Mouse (Mus musculus): ENCODE measurements around the gene Cbarp. TPM values are rescaled to one million over a fixed set of nuclear protein-coding genes. Genes with fewer than 3 reads are reported as not detected.

The Cbarp gene
- polyA plus RNA-seq, 1 experiment from 2014 or later = 11.1 TPM

DNA sequence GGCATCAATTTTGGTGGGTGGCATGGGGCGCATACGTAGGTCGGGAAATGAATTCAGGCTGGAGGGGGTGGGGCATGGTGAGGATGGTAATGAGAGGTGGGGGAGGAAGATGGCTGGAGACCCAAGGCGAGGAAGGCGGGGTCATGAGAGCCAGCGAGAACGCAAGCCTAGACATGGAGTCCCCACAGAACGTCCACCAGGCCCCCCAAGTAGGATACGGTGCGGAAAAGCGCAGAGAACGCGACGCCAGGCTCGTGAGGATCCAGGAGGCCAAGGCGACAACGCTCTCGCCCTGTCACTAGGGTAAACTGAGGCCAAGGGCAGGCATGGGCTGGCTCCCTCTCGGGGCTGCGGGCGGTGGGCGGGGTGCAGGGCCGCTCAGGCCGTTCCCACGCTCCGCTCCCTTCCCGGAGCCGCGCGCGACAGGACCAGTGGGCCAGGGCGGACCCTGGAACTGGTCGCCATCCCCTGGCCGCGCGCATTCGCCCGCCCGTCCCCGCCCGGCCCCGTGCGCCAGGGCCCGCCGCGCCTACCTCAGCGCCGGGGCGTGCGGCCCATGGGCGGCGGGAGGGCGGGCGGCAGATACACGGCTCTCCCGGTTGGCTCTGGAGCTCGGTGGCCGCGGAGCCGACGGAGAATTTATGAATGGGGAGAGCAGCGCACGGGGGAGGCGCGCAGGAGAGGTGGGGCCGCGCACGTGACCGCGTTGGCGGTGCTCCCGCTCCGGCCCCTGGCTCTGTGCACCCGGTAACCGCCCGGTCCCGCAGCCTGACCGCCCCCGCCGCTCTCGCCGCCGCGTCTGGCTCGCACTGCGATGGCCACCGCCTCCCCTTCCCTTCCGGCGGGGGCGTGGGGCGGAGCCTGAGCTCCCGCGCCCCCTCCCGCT, 1.8 kb downstream of the Cbarp start, which contains the start of gene Atp5d:
Gene Atp5d (plus strand): TSS at position 80 of the 886 bp plus-strand sequence.
- Histone ChIP-seq H3K4me1 (ENCODE audit: control insufficient read depth, insufficient read depth, low read length) (peaks cover 30% of the 10 kb centered on the region), H3K27ac (ENCODE audit: low read depth, low read length) (peak within 1 kb of the TSS; percentile 65), H3K9ac (ENCODE audit: low read length) (peak within 1 kb of the TSS; percentile 79), H3K27me3 (ENCODE audit: control insufficient read depth, insufficient read depth, low read length) (peaks cover 29% of the 10 kb centered on the region), H3K4me2 (ENCODE audit: low read depth) (peak within 1 kb of the TSS; percentile 57), H3K4me3 (ENCODE audit: low read depth, low read length) (peak within 1 kb of the TSS; percentile 52), H3K9me3 (ENCODE audit: control insufficient read depth, low read length) (no peaks in the 10 kb centered on the region), H3K36me3 (ENCODE audit: control insufficient read depth, insufficient read depth, low read length) (no peaks in the 10 kb centered on the region; the same call in 1 of the 2 replicates)
- no peak; the same call in 1 of the 2 replicates for ATAC-seq (ENCODE audit: insufficient read depth, low FRiP score, low TSS enrichment)
- WGBS = under 1% methylated on average over 74 of the region's 94 CpGs
- DNase-seq (ENCODE audit: low spot score) = peak; percentile 67

DNA sequence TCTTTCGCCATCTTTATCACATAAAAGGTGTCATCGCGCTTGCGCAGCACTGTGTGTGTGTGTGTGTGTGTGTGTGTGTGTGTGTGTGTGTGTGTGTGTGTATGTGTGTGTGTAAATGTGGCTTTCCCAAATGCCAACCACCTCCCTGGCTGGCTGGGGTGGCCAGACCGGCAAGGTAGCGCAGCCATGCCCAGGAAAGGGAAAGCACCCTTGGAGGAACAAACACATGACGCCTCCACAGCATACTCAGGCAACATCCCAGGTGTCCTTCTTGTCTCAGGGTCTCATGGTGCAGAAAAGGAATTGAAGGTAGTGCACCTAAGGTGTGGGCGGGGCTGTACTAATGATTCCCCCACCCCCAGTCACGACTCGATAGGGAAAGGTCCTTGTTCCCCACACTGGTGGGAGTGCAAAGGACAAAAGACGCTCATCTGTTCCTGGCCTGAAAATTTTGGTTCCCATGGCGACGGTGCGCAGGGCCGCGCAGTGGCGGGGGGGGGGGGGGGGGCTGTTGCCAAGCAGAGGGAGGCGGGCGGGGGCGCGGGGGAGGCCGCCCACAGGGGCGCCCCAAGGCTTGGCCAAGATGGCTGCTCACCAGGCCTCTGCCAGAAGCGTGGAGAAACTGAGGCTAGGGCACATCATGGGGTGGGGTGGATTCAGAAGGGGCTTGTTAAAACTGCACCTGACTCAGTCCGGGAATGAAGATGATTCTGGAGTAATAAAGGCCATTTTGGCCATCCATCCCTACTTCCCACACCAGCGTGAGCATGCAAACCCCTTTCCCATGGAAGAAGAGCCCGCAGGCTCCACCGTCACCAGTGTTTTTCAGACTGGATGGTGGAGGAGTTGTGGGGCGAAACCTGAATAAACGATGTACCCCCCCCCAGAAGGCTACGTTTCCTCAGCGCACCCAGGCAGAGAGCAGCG, 2.7 kb downstream of the Cbarp start:
- H3K27ac ChIP-seq (ENCODE audit: low read depth, low read length) = peak overlapping the region; percentile 65
- H3K9ac ChIP-seq (ENCODE audit: low read length) = peak overlapping the region; percentile 79
- H3K27me3 ChIP-seq (ENCODE audit: control insufficient read depth, insufficient read depth, low read length) = peaks cover 29% of the 10 kb centered on the region
- H3K4me1 ChIP-seq (ENCODE audit: control insufficient read depth, insufficient read depth, low read length) = peaks cover 28% of the 10 kb centered on the region
- no peaks in the 10 kb centered on the region for H3K36me3 ChIP-seq (ENCODE audit: control insufficient read depth, insufficient read depth, low read length)
- ATAC-seq (ENCODE audit: insufficient read depth, low FRiP score, low TSS enrichment) (no peak), DNase-seq (ENCODE audit: low spot score) (peak; percentile 46)
- H3K4me2 ChIP-seq (ENCODE audit: low read depth) = peak overlapping the region; percentile 57
- WGBS = 3% methylated on average over 22 of the region's 33 CpGs
- H3K9me3 ChIP-seq (ENCODE audit: control insufficient read depth, low read length) = no peaks in the 10 kb centered on the region
- peak overlapping the region; percentile 52 for H3K4me3 ChIP-seq (ENCODE audit: low read depth, low read length)

DNA sequence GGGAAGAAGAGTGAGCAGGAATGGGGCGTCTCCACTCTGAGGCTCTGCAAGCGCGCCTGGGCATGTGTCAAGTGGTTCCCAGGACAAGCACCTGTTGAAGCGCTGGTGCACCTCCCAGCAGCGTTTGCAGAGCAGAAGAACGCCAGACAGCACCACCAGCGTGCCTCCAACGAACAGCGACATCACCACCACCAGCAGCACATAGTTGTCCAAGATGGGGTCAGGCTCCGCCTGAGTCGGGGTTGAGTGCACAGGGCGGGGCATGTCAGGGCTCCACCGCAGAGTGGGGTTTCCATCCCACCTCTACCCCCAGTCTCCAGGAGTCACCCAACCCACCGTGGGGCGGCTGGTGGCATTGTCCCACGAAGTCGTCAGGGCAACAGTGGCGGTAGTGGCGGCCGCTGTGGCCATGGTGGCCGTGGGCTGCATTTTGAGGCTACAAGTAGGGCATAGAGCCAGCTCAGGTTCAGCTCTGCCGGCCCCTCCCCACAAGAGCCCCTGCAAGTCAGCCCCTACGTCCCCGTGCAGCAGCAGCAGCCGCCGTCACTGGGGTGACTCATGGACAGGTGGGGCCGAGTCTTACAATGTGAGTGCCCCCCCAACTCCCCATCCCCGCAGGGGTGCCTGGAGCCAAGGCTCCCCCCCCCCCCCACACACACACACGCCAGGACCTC, 3.5 kb downstream of the Cbarp start:
- DNase-seq (ENCODE audit: low spot score) = no peak
- 6% methylated on average over 27 of the region's 29 CpGs for WGBS
- Histone ChIP-seq H3K9me3 (ENCODE audit: control insufficient read depth, low read length) (no peaks in the 10 kb centered on the region), H3K9ac (ENCODE audit: low read length) (peak overlapping the region; percentile 35), H3K4me1 (ENCODE audit: control insufficient read depth, insufficient read depth, low read length) (peaks cover 24% of the 10 kb centered on the region), H3K36me3 (ENCODE audit: control insufficient read depth, insufficient read depth, low read length) (no peaks in the 10 kb centered on the region), H3K4me3 (ENCODE audit: low read depth, low read length) (peak overlapping the region; percentile 52), H3K27ac (ENCODE audit: low read depth, low read length) (no peak overlapping the region), H3K27me3 (ENCODE audit: control insufficient read depth, insufficient read depth, low read length) (peaks cover 29% of the 10 kb centered on the region), H3K4me2 (ENCODE audit: low read depth) (peak overlapping the region; percentile 57)
- no peak for ATAC-seq (ENCODE audit: insufficient read depth, low FRiP score, low TSS enrichment)

DNA sequence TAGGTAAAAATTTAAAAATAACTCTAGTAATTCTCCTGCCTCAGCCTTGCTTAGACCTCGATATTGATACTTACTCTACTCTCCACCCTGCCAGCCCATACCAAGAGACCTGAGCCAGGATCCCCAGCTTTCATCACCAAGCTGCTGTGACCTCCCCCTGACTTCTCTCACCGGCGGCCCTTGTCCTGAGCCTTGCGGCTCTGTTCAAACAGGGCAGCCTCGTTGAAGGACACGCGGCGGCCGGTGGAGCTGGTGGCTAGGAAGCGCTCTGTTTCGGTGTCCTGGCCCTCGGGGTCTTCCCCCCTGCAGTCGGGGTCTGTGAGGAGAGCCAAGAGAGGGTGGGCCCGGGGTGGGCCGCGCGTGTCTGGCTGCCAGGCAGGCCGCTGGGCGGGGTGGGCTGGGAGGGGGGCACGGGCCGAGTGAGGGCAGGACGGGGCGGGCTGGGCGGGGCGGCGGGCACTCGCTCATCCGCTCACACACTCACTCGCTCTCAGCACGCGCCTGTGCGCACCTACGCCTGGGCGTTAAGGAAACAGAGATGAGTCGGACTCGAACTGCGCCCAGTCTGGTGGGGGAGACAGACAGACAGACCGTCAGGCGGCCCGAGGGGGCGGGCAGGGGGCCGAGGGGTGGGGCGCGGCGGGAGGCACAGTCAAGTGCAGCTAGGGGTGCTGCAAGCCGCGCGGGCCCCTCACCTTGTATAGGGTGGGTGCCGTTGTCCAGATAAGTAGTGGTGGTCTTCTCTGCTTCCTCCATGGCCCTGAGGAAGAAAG, 4.3 kb downstream of the Cbarp start:
- no peak overlapping the region for H3K27ac ChIP-seq (ENCODE audit: low read depth, low read length)
- peaks cover 29% of the 10 kb centered on the region for H3K27me3 ChIP-seq (ENCODE audit: control insufficient read depth, insufficient read depth, low read length)
- H3K4me1 ChIP-seq (ENCODE audit: control insufficient read depth, insufficient read depth, low read length) = peaks cover 24% of the 10 kb centered on the region
- ATAC-seq (ENCODE audit: insufficient read depth, low FRiP score, low TSS enrichment) = no peak
- WGBS = 14% methylated on average over 39 of the region's 49 CpGs
- peak overlapping the region; percentile 35 for H3K9ac ChIP-seq (ENCODE audit: low read length)
- peak overlapping the region; percentile 57 for H3K4me2 ChIP-seq (ENCODE audit: low read depth)
- H3K36me3 ChIP-seq (ENCODE audit: control insufficient read depth, insufficient read depth, low read length) = no peaks in the 10 kb centered on the region
- DNase-seq (ENCODE audit: low spot score) = no peak
- peak overlapping the region; percentile 9 for H3K4me3 ChIP-seq (ENCODE audit: low read depth, low read length)
- no peaks in the 10 kb centered on the region for H3K9me3 ChIP-seq (ENCODE audit: control insufficient read depth, low read length)

DNA sequence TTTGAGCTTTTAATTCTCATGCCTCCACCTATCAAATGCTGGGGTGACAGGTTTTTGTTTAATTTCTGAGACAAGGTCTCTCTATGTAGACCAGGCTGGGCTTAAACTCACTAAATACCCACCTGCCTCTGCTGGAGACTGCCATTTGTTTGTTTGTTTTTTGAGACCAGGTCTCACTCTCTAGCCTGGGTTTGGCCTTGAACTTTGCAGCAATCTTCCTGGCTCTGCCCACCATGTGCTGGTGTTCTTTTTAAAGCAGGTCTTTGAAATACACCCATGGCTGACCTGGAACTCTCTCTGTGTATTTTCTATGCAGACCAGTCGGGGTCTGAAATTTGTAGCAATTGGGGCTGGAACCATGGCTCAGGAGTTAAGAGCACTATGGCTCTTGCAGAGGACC, 5.0 kb downstream of the Cbarp start:
- no peaks in the 10 kb centered on the region for H3K36me3 ChIP-seq (ENCODE audit: control insufficient read depth, insufficient read depth, low read length)
- no peak overlapping the region for H3K9ac ChIP-seq (ENCODE audit: low read length)
- ATAC-seq (ENCODE audit: insufficient read depth, low FRiP score, low TSS enrichment) = no peak
- no peak for DNase-seq (ENCODE audit: low spot score)
- H3K27me3 ChIP-seq (ENCODE audit: control insufficient read depth, insufficient read depth, low read length) = peaks cover 29% of the 10 kb centered on the region
- H3K9me3 ChIP-seq (ENCODE audit: control insufficient read depth, low read length) = no peaks in the 10 kb centered on the region
- peaks cover 27% of the 10 kb centered on the region for H3K4me1 ChIP-seq (ENCODE audit: control insufficient read depth, insufficient read depth, low read length)
- no peak overlapping the region for H3K27ac ChIP-seq (ENCODE audit: low read depth, low read length)
- H3K4me3 ChIP-seq (ENCODE audit: low read depth, low read length) = no peak overlapping the region
- H3K4me2 ChIP-seq (ENCODE audit: low read depth) = no peak overlapping the region
- WGBS = 88% methylated on average over 1 of the region's 1 CpGs

DNA sequence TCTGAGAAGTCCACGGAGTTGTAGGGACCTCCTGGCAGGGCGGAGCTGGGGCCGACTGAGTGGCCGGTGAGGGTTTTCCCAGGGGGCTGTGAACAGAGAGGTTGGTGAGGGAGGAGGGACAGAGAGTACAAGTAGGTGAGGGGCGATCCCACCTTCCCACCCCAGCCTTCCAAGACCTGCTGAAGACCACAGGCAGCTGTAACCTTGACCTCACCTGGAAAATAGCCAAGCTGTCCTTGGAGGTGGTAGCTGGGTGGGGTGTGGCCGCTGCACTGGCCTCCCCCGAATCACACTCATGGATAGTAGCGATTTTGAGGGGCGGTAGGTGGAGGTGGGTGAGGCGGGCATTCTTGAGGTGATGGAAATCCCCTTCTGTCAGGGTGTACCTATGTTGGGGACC, 5.5 kb downstream of the Cbarp start:
- H3K9ac ChIP-seq (ENCODE audit: low read length) = no peak overlapping the region
- no peak overlapping the region for H3K27ac ChIP-seq (ENCODE audit: low read depth, low read length)
- H3K4me2 ChIP-seq (ENCODE audit: low read depth) = no peak overlapping the region
- no peak overlapping the region for H3K4me3 ChIP-seq (ENCODE audit: low read depth, low read length)
- peaks cover 27% of the 10 kb centered on the region for H3K4me1 ChIP-seq (ENCODE audit: control insufficient read depth, insufficient read depth, low read length)
- no peaks in the 10 kb centered on the region for H3K36me3 ChIP-seq (ENCODE audit: control insufficient read depth, insufficient read depth, low read length)
- DNase-seq (ENCODE audit: low spot score) (no peak), ATAC-seq (ENCODE audit: insufficient read depth, low FRiP score, low TSS enrichment) (no peak)
- WGBS = 88% methylated on average over 10 of the region's 10 CpGs
- H3K27me3 ChIP-seq (ENCODE audit: control insufficient read depth, insufficient read depth, low read length) = peaks cover 29% of the 10 kb centered on the region
- H3K9me3 ChIP-seq (ENCODE audit: control insufficient read depth, low read length) = no peaks in the 10 kb centered on the region

DNA sequence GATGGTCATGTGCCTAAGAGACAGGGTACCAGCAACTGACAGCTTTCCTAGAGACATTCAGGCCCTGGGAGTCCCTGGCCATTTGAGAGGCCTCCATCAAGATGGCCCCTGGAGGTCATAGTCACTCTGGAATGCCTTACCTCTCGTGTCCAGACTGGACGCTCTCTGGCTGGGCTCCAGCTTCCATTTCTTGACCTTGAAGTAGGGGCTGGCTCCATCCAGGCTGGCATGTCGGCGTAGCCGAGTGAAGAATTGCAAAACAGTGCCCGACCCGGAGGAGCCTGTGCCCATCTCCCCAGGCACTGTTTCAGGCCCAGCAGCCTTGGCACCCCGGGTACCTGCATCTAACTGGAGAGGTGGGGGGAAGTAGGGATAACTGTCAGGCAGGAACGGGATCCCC, 6.2 kb downstream of the Cbarp start:
- peaks cover 27% of the 10 kb centered on the region for H3K4me1 ChIP-seq (ENCODE audit: control insufficient read depth, insufficient read depth, low read length)
- no peak overlapping the region for H3K27ac ChIP-seq (ENCODE audit: low read depth, low read length)
- ATAC-seq (ENCODE audit: insufficient read depth, low FRiP score, low TSS enrichment) (no peak), DNase-seq (ENCODE audit: low spot score) (no peak)
- H3K27me3 ChIP-seq (ENCODE audit: control insufficient read depth, insufficient read depth, low read length) = peaks cover 26% of the 10 kb centered on the region
- peak overlapping the region; percentile 10; the same call in 1 of the 2 replicates for H3K9ac ChIP-seq (ENCODE audit: low read length)
- H3K9me3 ChIP-seq (ENCODE audit: control insufficient read depth, low read length) = no peaks in the 10 kb centered on the region
- peaks cover 6% of the 10 kb centered on the region; the same call in 1 of the 2 replicates for H3K36me3 ChIP-seq (ENCODE audit: control insufficient read depth, insufficient read depth, low read length)
- WGBS = 90% methylated on average over 9 of the region's 9 CpGs
- H3K4me3 ChIP-seq (ENCODE audit: low read depth, low read length) = no peak overlapping the region
- H3K4me2 ChIP-seq (ENCODE audit: low read depth) = no peak overlapping the region
